Mouse (Mus musculus) T-cell, adult 2 months (primary cell): Measurements from ENCODE around the gene Ctsq.
"Not testable (repeated sequence)": the region's sequence is repeated elsewhere in the genome, so short reads cannot be mapped to it uniquely, and the experiment has no call there.

Source experiments
- DNase-seq: peaks from one replicate; pipeline ENCODE4 v3.0.0; 2022; ENCODE audit warnings: low spot score

Gene Ctsq

DNA sequence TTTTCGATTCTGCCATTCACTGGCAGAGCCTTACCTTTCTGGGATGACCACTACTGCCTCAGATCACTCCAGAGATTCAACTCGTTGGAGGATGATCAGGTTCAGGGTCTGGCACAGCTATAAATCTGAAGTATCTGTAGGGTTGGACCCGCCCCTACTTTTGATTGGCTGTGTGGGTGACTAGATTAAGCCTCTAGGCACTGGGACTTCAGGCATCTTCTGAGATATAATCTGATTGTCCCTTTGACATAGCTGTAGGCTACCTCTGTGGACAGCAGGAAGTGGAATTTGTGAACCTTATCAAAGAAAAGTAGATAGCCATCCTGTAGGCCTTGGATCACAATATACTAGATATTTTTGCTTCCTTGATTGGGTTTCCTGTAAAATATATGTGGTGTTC lies at the start of gene Ctsq:
TSS of gene Ctsq (minus strand) at position 101 of the 400 bp plus-strand sequence.
- no peak for DNase-seq

DNA sequence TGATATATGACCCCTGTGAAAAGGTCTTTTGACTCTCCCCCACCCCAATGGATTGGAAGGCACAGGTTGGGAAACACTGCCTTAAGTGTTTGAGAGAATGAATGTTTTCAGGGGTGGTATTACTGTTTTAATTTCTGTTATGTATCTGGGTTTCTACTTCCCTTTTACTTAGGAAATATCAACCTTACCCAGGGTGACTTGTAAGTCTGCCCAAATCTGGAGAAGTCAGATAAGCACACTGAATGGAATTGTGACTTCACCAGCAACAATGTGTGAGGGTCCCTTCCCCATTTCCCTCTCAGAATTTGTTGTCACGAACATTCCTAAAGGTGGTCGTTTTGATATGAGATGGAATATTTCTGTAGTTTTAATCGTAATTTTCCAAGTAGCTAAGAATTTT lies 17.6 kb downstream of the Ctsq start:
- no peak for DNase-seq

DNA sequence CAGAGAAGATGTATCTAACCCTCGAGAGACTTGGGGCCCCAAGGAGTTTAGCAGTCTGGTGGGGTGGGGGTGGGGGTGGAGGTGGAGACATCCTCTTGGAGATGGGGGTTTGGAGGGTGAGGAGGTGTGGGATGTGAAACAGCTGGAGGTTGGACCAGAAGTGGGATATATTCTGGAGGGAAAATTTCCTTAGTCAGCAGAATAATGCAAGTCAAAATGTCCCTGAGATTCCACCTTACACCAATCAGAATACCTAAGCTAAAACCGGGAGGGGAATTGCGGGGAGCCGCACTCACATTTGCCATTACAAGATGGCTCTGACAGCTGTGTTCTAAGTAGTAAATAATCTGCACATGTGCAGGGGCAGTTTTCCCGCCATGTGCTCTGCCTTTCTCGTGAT lies 18.6 kb downstream of the Ctsq start:
- DNase-seq: no peak

DNA sequence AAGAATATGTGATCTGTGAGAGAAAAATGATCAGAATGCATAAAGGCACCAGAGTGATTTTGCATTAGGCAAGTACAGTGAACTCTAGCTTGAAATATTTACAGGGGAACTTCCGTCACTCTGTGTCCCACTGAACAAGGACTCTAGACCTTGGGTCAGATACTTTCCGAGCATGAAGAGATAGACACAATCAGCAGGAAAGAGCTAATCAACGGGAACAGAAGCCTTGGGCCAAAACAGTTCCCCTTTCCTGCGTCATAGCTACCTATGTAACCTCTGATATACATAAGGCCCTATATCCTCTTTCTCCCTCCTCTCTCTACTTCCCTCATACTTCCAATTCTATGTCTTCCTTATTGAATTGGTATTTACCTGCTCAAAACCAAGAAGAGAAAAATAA lies 30.3 kb downstream of the Ctsq start:
- no peak for DNase-seq

DNA sequence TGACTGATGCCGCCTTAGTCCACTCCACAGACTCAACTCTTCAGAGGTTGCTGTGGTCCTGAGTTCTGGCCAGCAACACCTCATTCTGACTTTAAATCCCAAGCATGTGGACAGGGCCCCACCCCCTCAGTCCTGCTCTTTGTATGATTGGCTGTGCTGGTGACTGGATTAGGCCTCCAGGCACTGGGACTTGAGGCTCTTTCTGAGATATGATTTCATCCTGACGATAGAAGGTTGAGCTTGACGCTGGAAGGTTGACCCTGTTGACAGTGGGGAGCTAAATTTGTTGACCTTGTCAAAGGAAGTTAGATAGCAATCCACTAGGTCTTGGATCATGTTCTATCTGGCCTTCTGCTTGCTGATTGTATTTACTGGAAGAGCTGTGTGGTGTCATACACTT lies 34.6 kb downstream of the Ctsq start, which contains the start of gene Ctsj:
TSS of gene Ctsj (minus strand) at position 101 of the 400 bp plus-strand sequence.
- no peak for DNase-seq

DNA sequence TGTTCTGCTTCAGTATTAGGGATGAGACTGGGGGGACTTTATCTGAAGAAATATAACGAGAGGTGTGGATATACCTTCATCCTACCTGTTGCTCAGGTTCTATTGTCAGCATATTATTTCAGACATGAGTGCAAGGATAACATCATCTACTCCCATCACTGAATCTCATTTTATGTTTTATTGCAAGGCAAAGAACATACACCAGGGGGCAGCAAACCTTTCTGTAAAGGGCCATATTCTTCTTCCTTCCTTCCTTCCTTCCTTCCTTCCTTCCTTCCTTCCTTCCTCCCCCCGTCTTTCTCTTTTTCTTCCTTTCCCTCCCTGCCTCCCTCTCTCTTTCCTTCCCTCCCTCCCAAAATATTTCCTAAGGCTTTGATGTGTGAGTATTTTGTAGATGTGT lies 42.8 kb downstream of the Ctsq start:
- no peak for DNase-seq

DNA sequence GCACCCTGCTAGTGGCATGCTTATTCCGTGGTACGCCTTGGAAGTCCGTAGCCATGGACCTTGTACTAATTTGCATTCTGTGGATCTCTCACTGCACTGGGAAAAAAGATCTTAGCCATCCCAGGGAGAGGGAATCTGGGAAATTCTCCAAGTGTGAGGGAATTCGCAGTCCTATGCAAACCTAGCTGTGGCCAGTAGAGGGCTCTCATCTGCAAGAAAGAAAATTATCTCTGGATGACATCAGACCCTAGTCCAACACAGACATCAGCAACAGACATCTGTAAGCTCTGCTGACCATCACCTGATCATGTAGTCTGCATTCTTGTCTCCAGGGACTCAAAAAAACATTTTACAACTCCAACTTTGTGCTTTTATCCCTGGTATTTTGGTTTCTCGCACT lies 53.5 kb downstream of the Ctsq start:
- DNase-seq: not testable (repeated sequence)
